Mouse (Mus musculus) lung, embryonic 16.5 days (tissue): ENCODE data around the gene Mcidas. TPM values are rescaled to one million over a fixed set of nuclear protein-coding genes. Genes with fewer than 3 reads are reported as not detected.

ENCODE experiments used
- ATAC-seq: fragments of 200-750 bp; cut with Nextera tagmentation; 2 replicates; pipeline ENCODE4 v1.8.0; 2017; ENCODE audit warnings: low read depth, mild to moderate bottlenecking, moderate library complexity
- H3K27ac ChIP-seq: fragments of 300-500 bp; sonication (generic); 2 replicates; pipeline ENCODE4 v1.5.1; 2014; ENCODE audit warnings: mild to moderate bottlenecking, control low read depth, low read length
- H3K27me3 ChIP-seq: fragments of 300-500 bp; sonication (generic); 2 replicates; pipeline ENCODE4 v1.6.1; 2014; ENCODE audit warnings: low read depth, low read length, mixed read lengths; ENCODE audit not compliant: control insufficient read depth, insufficient read depth
- H3K36me3 ChIP-seq: fragments of 300-500 bp; sonication (generic); 2 replicates; pipeline ENCODE4 v1.6.1; 2014; ENCODE audit warnings: low read length; ENCODE audit not compliant: control insufficient read depth, insufficient read depth
- H3K4me1 ChIP-seq: fragments of 300-500 bp; sonication (generic); replicated peaks from 2 replicates; pipeline ENCODE4 v1.6.1; 2014; ENCODE audit warnings: low read length, mixed read lengths; ENCODE audit not compliant: control insufficient read depth, insufficient read depth
- H3K4me2 ChIP-seq: fragments of 300-500 bp; sonication (generic); 2 replicates; pipeline ENCODE4 v1.6.1; 2014; ENCODE audit warnings: low read depth, low read length, control low read depth
- H3K4me3 ChIP-seq: fragments of 300-500 bp; sonication (generic); 2 replicates; pipeline ENCODE4 v1.5.1; 2014; ENCODE audit warnings: mild to moderate bottlenecking, low read length, control low read depth
- H3K9ac ChIP-seq: fragments of 300-500 bp; sonication (generic); 2 replicates; pipeline ENCODE4 v1.6.1; 2014; ENCODE audit warnings: low read length, control low read depth
- H3K9me3 ChIP-seq: fragments of 300-500 bp; sonication (generic); 2 replicates; pipeline ENCODE4 v1.6.1; 2016; ENCODE audit warnings: low read length; ENCODE audit not compliant: control insufficient read depth
- WGBS: fragments of 180-500 bp; shearing (Covaris S2); extraction: QIAGEN DNeasy Blood & Tissue Kit; methylation state at CpG from one replicate; pipeline ENCODE4 v1.1.7; 2014; 5-methylcytosine and 5-hydroxymethylcytosine counted together
- polyA plus RNA-seq: library from polyadenylated mRNA; unstranded; fragments of >200 nt; fragmentation: Nextera tagmentation; extraction: Ambion mirVana; gene quantifications from 2 replicates; pipeline ENCODE4 v1.2.1, GENCODE M21; 2015

Mcidas gene
- polyA plus RNA-seq, 1 experiment from 2014 or later = 9.9 TPM

GRCm38 (mm10) chr13:113031351-113031750 is 37.7 kb downstream of the Mcidas start:
- Histone ChIP-seq H3K27ac (no peak overlapping the region), H3K36me3 (no peaks in the 10 kb centered on the region), H3K4me2 (peak overlapping the region; percentile 98), H3K9ac (peak overlapping the region; percentile 68), H3K9me3 (no peaks in the 10 kb centered on the region), H3K4me3 (peak overlapping the region; percentile 60), H3K27me3 (peaks cover 27% of the 10 kb centered on the region), H3K4me1 (peaks cover 23% of the 10 kb centered on the region)
- ATAC-seq = no peak
- 1% methylated on average over 7 of the region's 7 CpGs for WGBS

- Histone ChIP-seq H3K4me1 (peaks cover 23% of the 10 kb centered on the region), H3K9me3 (no peaks in the 10 kb centered on the region), H3K27ac (no peak overlapping the region), H3K27me3 (peaks cover 27% of the 10 kb centered on the region), H3K4me3 (peak overlapping the region; percentile 60), H3K9ac (peak overlapping the region; percentile 68), H3K4me2 (peak overlapping the region; percentile 98), H3K36me3 (no peaks in the 10 kb centered on the region)
- WGBS = under 1% methylated on average over 38 of the region's 40 CpGs
- peak; percentile 66 for ATAC-seq
Measured at GRCm38 (mm10) chr13:113031792-113032571, 38.3 kb downstream of the Mcidas start.

- Histone ChIP-seq H3K4me2 (no peak overlapping the region), H3K27me3 (peaks cover 27% of the 10 kb centered on the region), H3K36me3 (no peaks in the 10 kb centered on the region), H3K9ac (no peak overlapping the region), H3K4me3 (no peak overlapping the region), H3K9me3 (no peaks in the 10 kb centered on the region), H3K4me1 (peaks cover 23% of the 10 kb centered on the region), H3K27ac (no peak overlapping the region)
- ATAC-seq = no peak
Measured at GRCm38 (mm10) chr13:113032831-113033230, 39.2 kb downstream of the Mcidas start.

- Histone ChIP-seq H3K4me1 (peaks cover 23% of the 10 kb centered on the region), H3K36me3 (no peaks in the 10 kb centered on the region), H3K9ac (peak overlapping the region; percentile 70), H3K4me2 (peak overlapping the region; percentile 99), H3K4me3 (peak overlapping the region; percentile 64), H3K27me3 (peaks cover 27% of the 10 kb centered on the region), H3K9me3 (no peaks in the 10 kb centered on the region), H3K27ac (no peak overlapping the region)
- no peak for ATAC-seq
- 1% methylated on average over 11 of the region's 11 CpGs for WGBS
Measured at GRCm38 (mm10) chr13:113034271-113034886, 40.7 kb downstream of the Mcidas start.

GRCm38 (mm10) chr13:113034950-113035421 is 41.3 kb downstream of the Mcidas start, which contains the start of gene Cdc20b:
TSS of gene Cdc20b (plus strand) at chr13:113035111.
- Histone ChIP-seq H3K27ac (no peak within 1 kb of the TSS), H3K4me3 (peak within 1 kb of the TSS; percentile 64), H3K4me2 (peak within 1 kb of the TSS; percentile 99), H3K4me1 (peaks cover 23% of the 10 kb centered on the region), H3K27me3 (peaks cover 27% of the 10 kb centered on the region), H3K36me3 (no peaks in the 10 kb centered on the region), H3K9me3 (no peaks in the 10 kb centered on the region), H3K9ac (peak within 1 kb of the TSS; percentile 70)
- peak; percentile 57; the same call in 1 of the 2 replicates for ATAC-seq
- WGBS = under 1% methylated on average over 46 of the region's 46 CpGs

GRCm38 (mm10) chr13:113035852-113036251 is 42.2 kb downstream of the Mcidas start:
- 0% methylated on average over 4 of the region's 4 CpGs for WGBS
- H3K4me2 ChIP-seq = peak overlapping the region; percentile 99
- H3K9ac ChIP-seq = no peak overlapping the region
- ATAC-seq = peak; percentile 91
- peaks cover 25% of the 10 kb centered on the region for H3K27me3 ChIP-seq
- no peaks in the 10 kb centered on the region for H3K9me3 ChIP-seq
- H3K36me3 ChIP-seq = no peaks in the 10 kb centered on the region
- H3K27ac ChIP-seq = no peak overlapping the region
- peak overlapping the region; percentile 64 for H3K4me3 ChIP-seq
- peaks cover 23% of the 10 kb centered on the region for H3K4me1 ChIP-seq

- WGBS = 16% methylated on average over 3 of the region's 3 CpGs
- peak overlapping the region; percentile 71 for H3K9ac ChIP-seq
Measured at GRCm38 (mm10) chr13:113044876-113045275, 51.2 kb downstream of the Mcidas start.

GRCm38 (mm10) chr13:113045458-113046110 is 51.9 kb downstream of the Mcidas start:
- peak overlapping the region; percentile 71 for H3K9ac ChIP-seq
- H3K27ac ChIP-seq = peak overlapping the region; percentile 83
- no peak for ATAC-seq
- H3K36me3 ChIP-seq = peaks cover 9% of the 10 kb centered on the region
- 3% methylated on average over 18 of the region's 18 CpGs for WGBS
- no peaks in the 10 kb centered on the region for H3K27me3 ChIP-seq
- H3K4me3 ChIP-seq = peak overlapping the region; percentile 59
- no peaks in the 10 kb centered on the region for H3K9me3 ChIP-seq
- peaks cover 9% of the 10 kb centered on the region; the same call in 1 of the 2 replicates for H3K4me1 ChIP-seq
- H3K4me2 ChIP-seq = peak overlapping the region; percentile 78

More at GRCm38 (mm10) chr13:113044876-113045275, 51.2 kb downstream of the Mcidas start:
- Histone ChIP-seq H3K27me3 (no peaks in the 10 kb centered on the region), H3K4me1 (peaks cover 9% of the 10 kb centered on the region; the same call in 1 of the 2 replicates), H3K4me3 (peak overlapping the region; percentile 59), H3K4me2 (peak overlapping the region; percentile 78), H3K36me3 (peaks cover 9% of the 10 kb centered on the region), H3K9me3 (no peaks in the 10 kb centered on the region), H3K27ac (0 out of 2 replicates have a peak overlapping the region, but pooled peaks have one; percentile 19)
- no peak for ATAC-seq
